Mouse (Mus musculus): Measurements from ENCODE around the gene Wapl.

DNA sequence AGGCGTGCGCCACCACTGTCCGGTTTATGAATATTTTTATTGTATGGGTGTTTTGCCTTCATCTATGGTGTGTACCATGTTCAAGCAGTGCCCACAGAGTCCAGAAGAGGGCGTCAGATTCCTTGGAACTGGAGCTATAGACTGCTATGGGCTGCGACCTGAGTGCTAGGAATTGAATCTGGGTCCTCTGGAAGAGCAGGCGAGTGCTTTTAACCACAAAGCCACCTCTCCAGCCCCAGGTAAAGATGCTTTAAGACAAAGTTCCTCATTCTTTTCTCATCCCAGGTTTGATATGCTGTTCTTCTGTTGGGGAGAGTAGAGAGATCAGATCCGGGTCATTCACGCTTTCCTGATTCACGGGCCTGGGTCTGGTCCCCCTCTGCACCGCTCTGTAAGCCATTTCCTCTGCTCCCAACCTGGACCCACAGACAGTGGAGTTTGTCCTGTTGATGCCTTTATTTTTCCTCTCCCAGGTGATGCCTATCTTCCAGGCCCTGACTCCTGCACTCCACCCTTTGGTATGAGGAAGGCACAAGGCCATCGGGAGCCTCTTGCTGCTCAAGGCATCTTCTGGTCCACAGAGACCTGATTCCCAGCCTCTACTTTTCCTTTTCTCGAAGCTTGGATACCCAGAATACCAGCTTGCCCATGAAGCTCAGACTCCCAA, 103.1 kb downstream of the Wapl start:
- TF ChIP-seq MAX (IDR thresholded peaks at IDR 0.05; ENCODE audit: low read length) (no peak), POLR2A (IDR thresholded peaks at IDR 0.05; ENCODE audit: control insufficient read depth in 1 of 2, insufficient read depth in 1 of 2, low read depth in 1 of 2, low read length in 2 of 2, poor library complexity in 1 of 2) (no peak), USF1 (IDR thresholded peaks at IDR 0.05; ENCODE audit: low read depth, low read length) (no peak), NELFE (IDR thresholded peaks at IDR 0.05; ENCODE audit: low read depth, low read length) (no peak), NRF1 (IDR thresholded peaks at IDR 0.05; ENCODE audit: insufficient read depth, low read depth, low read length, poor library complexity, severe bottlenecking) (no peak), TCF12 (IDR thresholded peaks at IDR 0.05; ENCODE audit: low read depth, low read length) (0 out of 2 replicates have a peak, but pooled peaks have one; percentile 27), E2F4 (IDR thresholded peaks at IDR 0.05; ENCODE audit: borderline replicate concordance, low read depth, low read length) (no peak), GATA1 (IDR thresholded peaks at IDR 0.05; ENCODE audit: low read depth, low read length) (peak; percentile 57; the same call in 1 of the 2 replicates), ZMIZ1 (IDR thresholded peaks at IDR 0.05; ENCODE audit: low read depth, low read length) (no peak), KAT2A (conservative IDR thresholded peaks at IDR 0.05; ENCODE audit: low read depth, low read length) (no peak), CTCF (IDR thresholded peaks at IDR 0.05 in 2 of 3, conservative IDR thresholded peaks at IDR 0.05 in 1 of 3; ENCODE audit: control insufficient read depth in 1 of 3, insufficient read depth in 1 of 3, low read depth in 2 of 3, low read length in 3 of 3, poor library complexity in 1 of 3, severe bottlenecking in 1 of 3) (peak; percentile 6 to 24 (median 18); a peak in 3 of 6 replicates), UBTF (IDR thresholded peaks at IDR 0.05; ENCODE audit: borderline replicate concordance, insufficient read depth, low read depth, low read length) (no peak), USF2 (IDR thresholded peaks at IDR 0.05; ENCODE audit: borderline replicate concordance in 1 of 2, insufficient read depth in 1 of 2, low read depth in 1 of 2, low read length in 2 of 2) (no peak)
